Mouse (Mus musculus) embryonic fibroblast, embryonic 13.5 days (primary cell): ENCODE measurements around the gene Atad3a. TPM values are rescaled to one million over a fixed set of nuclear protein-coding genes. Genes with fewer than 3 reads are reported as not detected.
A peak's percentile ranks its signal among the peaks of the same experiment; 100 is the strongest.
"Not testable (repeated sequence)": the region's sequence is repeated elsewhere in the genome, so short reads cannot be mapped to it uniquely, and the experiment has no call there.

Experiments used
- H3K27ac ChIP-seq: 2 replicates; pipeline ENCODE4 v1.5.1; 2012; ENCODE audit warnings: low read length, control low read depth, inconsistent platforms; ENCODE audit not compliant: insufficient read depth
- H3K4me1 ChIP-seq: 2 replicates; pipeline ENCODE4 v1.6.1; 2011; ENCODE audit warnings: low read length; ENCODE audit not compliant: control insufficient read depth, insufficient read depth
- H3K4me3 ChIP-seq: 2 replicates; pipeline ENCODE4 v1.5.1; 2011; ENCODE audit warnings: mild to moderate bottlenecking, control low read depth, low read length; ENCODE audit not compliant: insufficient read depth
- CTCF ChIP-seq: IDR thresholded peaks from 2 replicates; pipeline ENCODE4 v1.5.1; 2011; ENCODE audit warnings: mild to moderate bottlenecking, control low read depth, low read length, moderate library complexity, borderline replicate concordance; ENCODE audit not compliant: insufficient read depth
- POLR2A ChIP-seq: IDR thresholded peaks from 2 replicates; pipeline ENCODE4 v1.6.1; 2011; ENCODE audit warnings: low read depth, mild to moderate bottlenecking, control low read depth, low read length, moderate library complexity
- polyA plus RNA-seq: library from polyadenylated mRNA; stranded (reverse); fragments of >200 nt; gene quantifications from 2 replicates; pipeline ENCODE4 v1.2.4, GENCODE M21; 2011; ENCODE audit warnings: low read depth; ENCODE audit not compliant: missing spikeins, insufficient read length

Gene Atad3a
- polyA plus RNA-seq, 1 experiment = 55.2 TPM

DNA sequence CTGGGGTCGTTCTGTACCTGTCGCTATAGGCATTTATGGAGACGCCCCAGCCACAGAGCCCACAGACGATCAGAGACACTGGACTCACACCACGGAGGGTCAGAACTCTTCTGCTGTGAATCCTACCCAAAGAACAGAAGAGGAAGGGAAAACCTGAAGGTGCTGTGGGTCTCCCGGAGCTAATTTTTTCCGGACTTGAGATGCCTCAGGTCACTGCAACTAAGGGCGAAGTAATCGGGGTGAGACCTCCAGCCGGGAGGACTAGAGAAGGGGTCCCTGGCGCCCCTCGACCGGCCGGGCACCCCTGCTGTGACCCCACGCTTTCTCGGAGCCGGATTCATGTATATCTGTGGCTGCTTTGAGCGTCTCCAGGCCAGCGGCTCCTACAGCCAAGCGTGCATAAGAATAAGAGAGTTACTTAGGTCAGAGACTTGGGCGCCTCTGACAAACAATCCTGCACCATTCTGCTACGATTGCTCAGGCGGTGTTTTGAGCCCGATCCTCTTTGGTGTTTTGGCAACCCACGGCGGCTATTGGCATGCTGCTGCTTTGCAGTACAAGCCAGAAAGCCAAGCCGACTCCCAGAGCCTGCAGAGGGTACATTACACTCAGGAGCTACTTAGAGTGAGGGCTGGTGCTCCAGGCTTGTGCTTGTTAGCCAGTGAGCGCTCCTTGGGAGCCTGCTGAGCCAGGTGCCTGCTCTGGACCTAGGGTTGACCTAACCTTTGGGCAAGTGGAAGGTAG lies 635 bp upstream of the Atad3a start:
- TF ChIP-seq CTCF (no peak), POLR2A (no peak)
- H3K4me1 ChIP-seq = peaks cover 5% of the 10 kb centered on the region; the same call in 1 of the 2 replicates
- H3K4me3 ChIP-seq = peak overlapping the region; percentile 77
- no peak overlapping the region for H3K27ac ChIP-seq

DNA sequence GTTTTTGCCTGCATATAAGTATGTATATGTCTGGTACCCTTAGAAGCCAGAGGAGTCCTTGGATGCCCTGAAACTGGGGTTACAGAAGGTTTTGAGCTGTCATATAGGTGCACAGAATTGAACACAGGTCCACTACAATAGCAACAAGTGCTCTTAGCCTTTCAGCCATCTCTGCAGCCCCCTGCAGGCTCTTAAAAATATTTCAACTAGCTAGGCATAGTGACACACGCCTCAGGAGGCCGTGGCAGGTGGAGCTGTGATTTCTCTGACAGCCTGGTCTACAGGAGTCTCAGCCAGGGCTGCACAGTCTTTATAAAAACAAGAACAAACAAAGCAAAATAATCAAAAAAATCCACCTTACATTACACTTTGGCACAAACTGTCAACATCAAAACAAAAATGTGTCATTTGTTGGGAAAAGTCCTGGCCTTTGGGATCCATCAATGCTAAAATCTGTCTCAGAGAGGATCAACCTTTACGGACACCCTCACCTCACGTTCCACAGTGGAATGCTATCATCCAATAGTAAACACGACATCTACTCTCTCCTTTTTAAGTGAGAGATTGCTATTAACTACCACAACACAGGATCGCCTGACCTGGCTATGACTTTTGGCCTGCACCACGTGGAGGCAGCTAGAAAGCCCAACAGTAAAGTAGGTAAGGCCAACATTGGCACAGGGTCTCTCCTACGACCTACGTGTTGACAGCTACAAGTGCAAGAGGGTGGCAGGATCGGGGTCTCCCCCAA lies 856 bp downstream of the Atad3a start:
- Histone ChIP-seq H3K4me3 (peak overlapping the region; percentile 96), H3K27ac (no peak overlapping the region), H3K4me1 (peaks cover 5% of the 10 kb centered on the region; the same call in 1 of the 2 replicates)
- TF ChIP-seq POLR2A (0 out of 2 replicates have a peak, but pooled peaks have one; percentile 13), CTCF (no peak)

DNA sequence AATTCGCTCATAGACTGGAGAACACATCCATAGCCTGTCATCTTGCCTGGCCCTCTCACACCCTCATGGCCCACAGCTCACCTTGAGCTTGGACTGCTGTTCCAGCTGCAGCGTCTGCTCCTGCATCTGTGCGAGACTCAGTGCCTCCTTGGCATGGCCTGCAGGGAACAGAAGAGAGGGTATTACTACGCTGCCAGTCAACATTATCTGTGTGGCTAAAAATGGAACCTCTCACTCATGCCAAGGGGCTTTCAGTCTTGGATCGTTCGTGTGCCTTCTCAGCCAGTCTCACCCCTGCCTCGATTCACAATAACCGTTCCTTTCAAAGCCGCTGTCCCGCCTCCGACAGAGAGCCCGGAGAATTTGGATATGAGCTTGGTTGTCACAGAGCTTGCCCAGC lies 3.9 kb downstream of the Atad3a start:
- TF ChIP-seq CTCF = no peak
- TF ChIP-seq POLR2A = no peak

DNA sequence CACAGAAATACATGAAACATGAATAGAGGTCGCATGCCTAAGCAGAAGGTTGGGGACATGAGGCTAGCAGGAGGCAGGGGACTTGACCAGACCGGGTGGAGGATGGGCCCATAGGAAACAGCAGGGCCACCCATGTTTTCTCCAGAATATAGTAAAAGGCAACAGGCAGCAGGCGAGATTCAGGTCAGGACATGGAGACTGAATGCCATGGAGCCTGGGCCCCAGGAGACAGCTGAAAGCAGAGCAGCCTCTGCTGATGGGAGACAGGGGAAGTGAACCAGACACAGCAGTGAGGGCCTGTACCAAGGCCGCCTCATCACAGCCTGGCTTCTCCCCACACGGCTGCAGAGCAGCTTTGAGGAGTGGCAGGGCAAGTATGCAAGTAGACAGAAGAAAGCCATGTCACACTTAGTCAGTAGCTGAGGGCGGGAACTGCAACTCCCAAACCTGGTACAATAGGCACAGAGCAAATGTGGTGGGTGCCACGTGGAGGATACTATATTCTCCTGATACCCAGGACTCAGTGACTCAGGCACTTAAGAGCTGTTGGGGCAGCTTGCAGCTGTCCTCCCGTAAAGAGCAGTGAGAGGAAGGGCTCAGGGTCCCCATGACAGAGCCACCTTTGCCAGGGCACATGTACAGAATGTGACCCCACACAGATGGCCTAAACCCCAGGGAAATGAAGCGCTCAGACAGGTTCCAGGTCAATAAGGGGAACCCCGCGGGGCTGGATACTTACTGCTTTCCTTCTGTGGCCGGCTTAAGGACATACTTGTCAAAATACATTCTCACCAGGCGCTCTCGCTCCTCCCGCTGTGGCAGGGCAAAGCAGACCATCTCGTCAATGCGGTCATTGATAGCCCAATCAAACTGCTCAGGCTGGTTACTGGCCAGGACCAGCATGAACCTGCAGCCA lies 14.1 kb downstream of the Atad3a start:
- no peak for TF ChIP-seq CTCF
- no peak for TF ChIP-seq POLR2A
- Histone ChIP-seq H3K4me1 (no peaks in the 10 kb centered on the region), H3K4me3 (no peak overlapping the region), H3K27ac (no peak overlapping the region)

More for the DNA sequence above, 3.9 kb downstream of the Atad3a start:
- Histone ChIP-seq H3K4me1 (peaks cover 5% of the 10 kb centered on the region; the same call in 1 of the 2 replicates), H3K27ac (no peak overlapping the region), H3K4me3 (no peak overlapping the region)

DNA sequence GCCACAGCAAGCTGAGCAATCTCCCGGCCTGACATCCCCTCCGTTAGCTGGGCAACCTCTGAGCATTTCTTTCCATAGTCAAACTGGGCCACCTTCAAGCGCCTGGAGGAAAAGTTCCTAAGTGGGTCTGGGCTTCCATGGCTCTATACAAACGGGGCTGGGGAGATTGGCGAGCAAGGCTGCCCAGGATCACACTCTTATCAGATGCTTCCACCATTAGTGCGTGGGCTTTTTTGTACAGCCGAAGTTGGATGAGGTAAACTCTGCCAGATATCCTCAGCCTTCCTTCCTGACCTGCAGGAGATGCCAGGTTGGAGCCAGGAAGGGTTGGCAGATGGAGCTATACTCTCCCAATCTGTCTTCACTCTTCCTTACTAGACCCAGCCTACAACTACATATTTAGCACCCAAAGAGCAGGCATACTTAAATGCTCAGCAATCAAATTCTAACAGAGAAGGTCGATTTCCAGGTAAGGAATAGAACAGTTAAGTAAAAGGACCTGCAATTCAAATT lies 14.8 kb downstream of the Atad3a start:
- no peak for TF ChIP-seq POLR2A
- no peak for TF ChIP-seq CTCF
- no peak overlapping the region for H3K4me3 ChIP-seq
- H3K4me1 ChIP-seq = no peaks in the 10 kb centered on the region
- no peak overlapping the region for H3K27ac ChIP-seq

DNA sequence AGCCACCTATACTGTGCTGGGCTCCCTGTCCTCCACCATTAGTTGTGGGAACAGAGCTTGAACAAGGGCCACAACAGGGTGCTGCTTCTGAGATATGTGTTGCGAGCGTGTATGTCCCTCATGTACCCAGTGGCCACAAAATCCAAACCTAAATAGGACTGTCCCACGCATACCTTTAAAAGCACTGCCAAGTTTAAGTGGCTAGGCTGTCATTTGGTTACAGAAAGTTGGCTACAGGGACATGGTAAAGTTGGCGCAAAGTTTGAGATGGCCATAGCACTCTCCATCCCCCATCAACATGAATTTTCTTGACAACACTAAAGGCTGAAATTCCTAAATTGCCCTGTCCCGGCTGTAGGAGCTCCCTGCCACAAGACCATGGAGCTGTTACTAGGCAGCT lies 15.8 kb downstream of the Atad3a start:
- H3K27ac ChIP-seq = no peak overlapping the region
- H3K4me1 ChIP-seq = no peaks in the 10 kb centered on the region
- TF ChIP-seq POLR2A (no peak), CTCF (no peak)
- no peak overlapping the region for H3K4me3 ChIP-seq

DNA sequence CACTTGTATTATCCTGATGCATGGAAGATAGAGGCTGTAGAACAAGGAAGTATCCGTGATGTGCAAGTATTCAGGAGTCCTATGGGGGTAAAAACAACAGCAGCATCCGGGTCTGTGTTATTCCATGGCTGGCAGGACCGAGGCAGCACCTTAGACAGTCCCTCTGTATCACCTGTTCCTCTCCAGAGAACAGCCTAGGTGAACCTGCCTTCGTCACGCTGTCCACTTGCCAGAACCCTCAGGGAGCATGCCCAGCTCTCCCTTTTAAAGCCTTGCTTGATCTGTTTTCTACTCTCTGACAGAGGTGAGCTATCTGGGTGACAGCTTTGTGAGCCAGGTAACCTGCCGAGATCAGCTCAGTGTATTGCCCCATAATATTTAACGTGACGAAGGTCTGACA lies 16.4 kb downstream of the Atad3a start:
- Histone ChIP-seq H3K4me3 (no peak overlapping the region), H3K27ac (no peak overlapping the region), H3K4me1 (no peaks in the 10 kb centered on the region)
- TF ChIP-seq POLR2A = no peak
- TF ChIP-seq CTCF = no peak

DNA sequence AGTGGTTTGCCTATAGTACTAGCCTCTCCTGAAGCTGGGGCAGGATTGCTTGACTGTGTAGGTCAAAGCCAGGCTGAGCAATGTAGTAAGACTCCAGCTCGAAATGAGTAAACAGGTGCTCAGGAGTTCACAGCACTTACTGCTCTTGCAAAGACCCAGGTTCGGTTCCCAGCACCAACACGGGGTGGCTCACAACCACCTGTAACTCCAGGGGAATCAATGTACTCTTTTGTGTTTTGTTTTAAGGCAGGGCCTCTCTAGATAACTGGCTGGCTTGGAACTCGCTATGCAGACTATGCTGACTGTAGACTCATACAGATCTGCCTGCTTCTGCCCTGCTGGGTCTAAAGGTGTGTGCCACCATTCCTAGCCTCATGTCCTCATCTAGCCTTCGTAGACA lies 18.2 kb downstream of the Atad3a start:
- TF ChIP-seq CTCF (no peak), POLR2A (no peak)

DNA sequence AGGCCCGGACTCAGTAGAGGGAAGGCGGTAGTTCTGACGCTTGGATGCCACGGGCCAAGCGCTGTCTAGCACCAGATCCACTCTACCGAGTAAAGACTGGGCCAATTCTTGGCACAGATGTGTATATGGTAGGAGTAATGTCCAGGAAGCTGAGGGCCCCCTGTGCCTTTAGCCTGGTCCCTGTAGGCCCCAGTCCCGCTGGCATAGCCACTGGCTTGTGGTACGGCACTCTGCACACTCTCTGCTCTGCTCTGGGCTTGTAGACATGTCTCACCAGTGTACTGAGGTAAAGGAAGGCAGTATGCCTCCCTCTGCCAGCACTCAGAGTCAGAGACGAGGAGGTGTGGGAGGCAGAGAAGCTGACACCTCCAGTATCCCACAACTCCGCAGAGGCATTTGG lies 20.2 kb downstream of the Atad3a start:
- H3K4me3 ChIP-seq, H3K4me1 ChIP-seq, H3K27ac ChIP-seq: not testable (repeated sequence)

More for the DNA sequence above, 18.2 kb downstream of the Atad3a start:
- no peak overlapping the region for H3K27ac ChIP-seq
- no peak overlapping the region for H3K4me3 ChIP-seq
- H3K4me1 ChIP-seq = no peaks in the 10 kb centered on the region
